Comparison of ENCODE assay signal across 16 mouse cellular contexts in genomic region chr7:66982084-66982483, GRCm38 (mm10).
DNase-seq lines count a peak whose midpoint lies in the region; ATAC-seq and TF ChIP-seq lines count a peak whose summit lies in the region.
"Had no signal": no experiment of that assay in that cellular context is flagged by ENCODE, and none has a peak within 500 bp of the region (broad histone marks: within the 10 kb centered on the region; RNA-seq: fewer than 3 reads in every experiment).

No protein-coding gene starts in this region.

- H3K27me3 ChIP-seq in forebrain, postnatal 0 days (ENCODE audit: insufficient read depth, low read length) = no peaks in the 10 kb centered on the region
- H3K27me3 ChIP-seq: embryonic facial prominence, embryonic 12.5 days; forebrain, embryonic 15.5 days; hindbrain, embryonic 15.5 days had no signal

- no peaks in the 10 kb centered on the region for H3K36me3 ChIP-seq in forebrain, postnatal 0 days (ENCODE audit: insufficient read depth)
- H3K36me3 ChIP-seq: embryonic facial prominence, embryonic 12.5 days; forebrain, embryonic 15.5 days; hindbrain, embryonic 10.5 days; hindbrain, embryonic 15.5 days had no signal

- no peak overlapping the region for H3K9ac ChIP-seq in forebrain, postnatal 0 days
- H3K9ac ChIP-seq: embryonic facial prominence, embryonic 12.5 days; forebrain, embryonic 15.5 days; hindbrain, embryonic 15.5 days had no signal

- no peaks in the 10 kb centered on the region for H3K4me1 ChIP-seq in forebrain, postnatal 0 days (ENCODE audit: insufficient read depth)
- H3K4me1 ChIP-seq: embryonic facial prominence, embryonic 12.5 days; forebrain, embryonic 15.5 days; hindbrain, embryonic 10.5 days; hindbrain, embryonic 15.5 days had no signal

- peak; percentile 78 for ATAC-seq in common myeloid progenitor, adult 5-6 weeks (replicated peaks; ENCODE audit: low read depth, poor library complexity, severe bottlenecking)
- ATAC-seq in forebrain, postnatal 0 days = no peak
- ATAC-seq: forebrain, embryonic 15.5 days had no signal

- H3K4me2 ChIP-seq in forebrain, postnatal 0 days (ENCODE audit: low read depth) = no peak overlapping the region
- H3K4me2 ChIP-seq: embryonic facial prominence, embryonic 12.5 days; forebrain, embryonic 15.5 days; hindbrain, embryonic 15.5 days had no signal

- H3K4me3 ChIP-seq in layer of hippocampus, adult 2 months = no peak overlapping the region
- H3K4me3 ChIP-seq in forebrain, postnatal 0 days (ENCODE audit: low read depth, low read length) = no peak overlapping the region
- H3K4me3 ChIP-seq: embryonic facial prominence, embryonic 12.5 days; forebrain, embryonic 15.5 days; hindbrain, embryonic 10.5 days; hindbrain, embryonic 15.5 days had no signal

- no peak for DNase-seq in layer of hippocampus, adult 2 months (ENCODE audit: low spot score in 2 of 2)
- DNase-seq in layer of hippocampus, adult 18-20 months (ENCODE audit: low spot score in 2 of 2) = no peak
- peak; percentile 24 for DNase-seq in 416B (ENCODE audit: low read depth)
- DNase-seq in thymus, postnatal 14 days = peak; percentile 50
- no peak for DNase-seq in forebrain, postnatal 0 days
- DNase-seq: adrenal gland, postnatal 10 days; cerebellum, adult 11 months; cerebellum, adult 8-10 months; cerebellum, postnatal 14 days; gastrocnemius, postnatal 10 days; heart, postnatal 14 days had no signal

- WGBS in forebrain, postnatal 0 days = 72% methylated on average over 5 of the region's 5 CpGs

- H3K27ac ChIP-seq in layer of hippocampus, adult 2 months = peak overlapping the region; percentile 64; the same call in 1 of the 2 replicates
- no peak overlapping the region for H3K27ac ChIP-seq in forebrain, postnatal 0 days (ENCODE audit: low read depth, low read length)
- H3K27ac ChIP-seq: embryonic facial prominence, embryonic 12.5 days; forebrain, embryonic 15.5 days; hindbrain, embryonic 10.5 days; hindbrain, embryonic 15.5 days had no signal

- TF ChIP-seq CTCF in layer of hippocampus, adult 2 months (conservative IDR thresholded peaks at IDR 0.05) = no peak
- TF ChIP-seq CTCF in forebrain, postnatal 0 days (IDR thresholded peaks at IDR 0.05; ENCODE audit: low read depth) = no peak

- no peaks in the 10 kb centered on the region for H3K9me3 ChIP-seq in forebrain, postnatal 0 days (ENCODE audit: low read length)
- H3K9me3 ChIP-seq: embryonic facial prominence, embryonic 12.5 days; forebrain, embryonic 15.5 days; hindbrain, embryonic 15.5 days had no signal

Comparison
In these comparisons a context has a peak if more than half of its experiments do, and no peak if none do; other contexts are left out.
1. DNase-seq: peak in 416B (single experiment) and thymus, postnatal 14 days (single experiment); none in layer of hippocampus, adult 2 months (0 of 2), layer of hippocampus, adult 18-20 months (0 of 2) and forebrain, postnatal 0 days (single experiment).